Mouse (Mus musculus): Measurements from ENCODE around the gene Ssr3. TPM values are rescaled to one million over a fixed set of nuclear protein-coding genes. Genes with fewer than 3 reads are reported as not detected.

Gene Ssr3
- polyA plus RNA-seq, 1 experiment from 2014 or later: 306 TPM

DNA sequence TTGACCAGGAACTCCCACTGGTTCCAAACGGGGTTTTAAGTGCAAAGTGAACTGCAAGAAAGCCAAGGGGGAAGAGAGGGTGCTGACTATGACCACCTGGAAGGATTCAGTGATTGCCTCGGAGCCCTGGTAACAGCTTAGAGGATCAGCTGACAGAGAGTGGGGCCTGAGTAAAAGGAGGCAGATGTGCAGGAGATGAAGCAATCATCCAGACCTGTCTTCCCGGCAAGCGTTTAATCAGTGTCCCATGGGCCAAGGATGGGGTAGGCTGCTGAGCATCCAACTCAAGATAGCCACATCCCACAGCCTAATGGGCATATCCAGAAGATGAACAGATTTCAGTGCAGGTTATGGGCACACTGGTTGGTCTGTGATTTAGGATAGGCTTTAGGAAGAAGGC is 24.5 kb downstream of the Ssr3 start:
- Histone ChIP-seq H3K36me3 (peaks cover 39% of the 10 kb centered on the region), H3K4me1 (no peaks in the 10 kb centered on the region), H3K9ac (no peak overlapping the region), H3K9me3 (no peaks in the 10 kb centered on the region), H3K27ac (no peak overlapping the region), H3K4me3 (no peak overlapping the region), H3K27me3 (no peaks in the 10 kb centered on the region), H3K4me2 (no peak overlapping the region)
- 53% methylated on average over 4 of the region's 4 CpGs for WGBS
- no peak for ATAC-seq (ENCODE audit: insufficient number of reproducible peaks, low FRiP score, low TSS enrichment, low read depth)

DNA sequence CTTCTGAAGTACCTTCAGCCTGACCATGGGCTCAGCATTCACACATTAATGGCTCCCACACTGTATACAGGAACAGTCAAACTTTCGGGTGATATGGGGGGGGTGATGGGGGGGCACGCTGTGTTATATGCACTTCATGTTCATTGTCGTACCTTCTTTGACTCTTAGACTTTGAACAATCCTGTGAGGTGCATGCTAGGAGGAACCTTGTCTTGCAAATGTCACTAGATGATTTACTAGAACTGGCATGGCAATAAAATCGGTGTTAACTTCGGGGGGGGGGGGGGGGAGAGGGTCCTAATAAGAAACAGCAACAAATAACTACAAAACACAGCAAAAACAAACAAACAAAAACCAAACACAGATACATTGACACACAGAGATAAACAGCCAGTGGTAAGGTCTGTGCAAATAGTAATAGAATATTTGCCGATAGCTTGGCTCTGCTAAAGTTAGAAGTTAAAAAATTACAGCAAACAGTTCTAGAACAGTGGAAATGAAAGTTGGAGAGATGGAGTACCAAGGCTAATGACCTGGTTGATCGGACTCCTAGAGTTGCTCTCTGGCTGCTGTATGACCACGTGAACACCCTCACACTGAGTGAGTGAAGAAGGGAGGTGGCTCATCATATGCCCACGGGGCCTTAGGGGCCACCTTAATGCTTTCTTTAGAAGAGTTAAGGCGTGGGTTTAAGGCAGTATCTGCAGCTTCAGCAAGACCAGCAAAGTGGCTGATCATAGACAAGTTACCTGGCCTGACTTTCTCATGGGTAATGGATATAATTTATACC is 26.3 kb downstream of the Ssr3 start:
- no peak for ATAC-seq (ENCODE audit: insufficient number of reproducible peaks, low FRiP score, low TSS enrichment, low read depth)
- Histone ChIP-seq H3K9ac (no peak overlapping the region), H3K4me1 (no peaks in the 10 kb centered on the region), H3K4me3 (no peak overlapping the region), H3K27me3 (no peaks in the 10 kb centered on the region), H3K4me2 (no peak overlapping the region), H3K36me3 (peaks cover 22% of the 10 kb centered on the region), H3K27ac (no peak overlapping the region), H3K9me3 (no peaks in the 10 kb centered on the region)
- WGBS: 62% methylated on average over 10 of the region's 10 CpGs

DNA sequence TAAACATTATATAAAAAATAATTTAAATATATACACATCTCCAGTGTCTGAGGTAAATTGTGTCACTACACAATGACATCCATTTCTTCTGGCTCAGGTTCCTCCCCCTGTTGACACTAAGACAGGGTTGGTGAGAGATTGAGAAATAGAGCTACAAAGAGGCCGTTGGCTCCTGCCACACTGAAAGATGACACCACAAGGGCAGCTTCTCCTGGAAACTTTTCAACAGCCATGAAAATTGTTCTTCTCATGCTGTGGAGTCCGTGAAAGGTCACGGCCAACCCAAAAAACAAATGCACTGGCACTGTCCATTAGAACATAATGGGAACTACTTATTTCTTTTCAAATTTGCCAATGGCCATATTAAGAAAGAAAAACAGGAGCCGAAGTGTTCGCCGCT is 27.2 kb downstream of the Ssr3 start:
- Histone ChIP-seq H3K9me3 (no peaks in the 10 kb centered on the region), H3K4me2 (no peak overlapping the region), H3K36me3 (peaks cover 14% of the 10 kb centered on the region; the same call in 1 of the 2 replicates), H3K27ac (no peak overlapping the region), H3K4me3 (no peak overlapping the region), H3K27me3 (no peaks in the 10 kb centered on the region), H3K4me1 (no peaks in the 10 kb centered on the region), H3K9ac (no peak overlapping the region)
- 65% methylated on average over 6 of the region's 6 CpGs for WGBS
- ATAC-seq (ENCODE audit: insufficient number of reproducible peaks, low FRiP score, low TSS enrichment, low read depth): no peak

DNA sequence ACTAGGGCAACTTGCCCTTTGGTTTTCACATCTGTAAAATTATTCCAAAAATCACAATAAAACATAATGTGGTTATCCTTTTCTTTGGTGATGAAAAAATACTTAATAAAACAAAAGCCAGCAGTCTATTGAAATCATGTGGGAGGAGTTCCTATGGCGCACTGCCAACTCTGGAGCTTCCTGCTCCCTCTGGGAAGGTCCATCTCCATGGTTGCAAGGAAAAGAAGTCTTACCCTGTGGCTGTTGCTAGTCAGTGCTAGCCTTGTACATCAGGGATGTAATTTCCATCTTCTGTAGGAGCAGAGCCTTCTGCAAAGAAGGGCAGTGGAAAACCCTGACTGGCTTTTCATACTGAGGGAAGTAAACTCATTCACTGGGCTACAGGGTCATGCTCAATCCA is 29.0 kb downstream of the Ssr3 start:
- H3K4me2 ChIP-seq: no peak overlapping the region
- H3K9me3 ChIP-seq: no peaks in the 10 kb centered on the region
- ATAC-seq (ENCODE audit: insufficient number of reproducible peaks, low FRiP score, low TSS enrichment, low read depth): no peak
- no peak overlapping the region for H3K9ac ChIP-seq
- H3K27me3 ChIP-seq: no peaks in the 10 kb centered on the region
- H3K4me1 ChIP-seq: no peaks in the 10 kb centered on the region
- H3K36me3 ChIP-seq: peaks cover 9% of the 10 kb centered on the region; the same call in 1 of the 2 replicates
- H3K4me3 ChIP-seq: no peak overlapping the region
- WGBS: 87% methylated on average over 1 of the region's 1 CpGs
- no peak overlapping the region for H3K27ac ChIP-seq

DNA sequence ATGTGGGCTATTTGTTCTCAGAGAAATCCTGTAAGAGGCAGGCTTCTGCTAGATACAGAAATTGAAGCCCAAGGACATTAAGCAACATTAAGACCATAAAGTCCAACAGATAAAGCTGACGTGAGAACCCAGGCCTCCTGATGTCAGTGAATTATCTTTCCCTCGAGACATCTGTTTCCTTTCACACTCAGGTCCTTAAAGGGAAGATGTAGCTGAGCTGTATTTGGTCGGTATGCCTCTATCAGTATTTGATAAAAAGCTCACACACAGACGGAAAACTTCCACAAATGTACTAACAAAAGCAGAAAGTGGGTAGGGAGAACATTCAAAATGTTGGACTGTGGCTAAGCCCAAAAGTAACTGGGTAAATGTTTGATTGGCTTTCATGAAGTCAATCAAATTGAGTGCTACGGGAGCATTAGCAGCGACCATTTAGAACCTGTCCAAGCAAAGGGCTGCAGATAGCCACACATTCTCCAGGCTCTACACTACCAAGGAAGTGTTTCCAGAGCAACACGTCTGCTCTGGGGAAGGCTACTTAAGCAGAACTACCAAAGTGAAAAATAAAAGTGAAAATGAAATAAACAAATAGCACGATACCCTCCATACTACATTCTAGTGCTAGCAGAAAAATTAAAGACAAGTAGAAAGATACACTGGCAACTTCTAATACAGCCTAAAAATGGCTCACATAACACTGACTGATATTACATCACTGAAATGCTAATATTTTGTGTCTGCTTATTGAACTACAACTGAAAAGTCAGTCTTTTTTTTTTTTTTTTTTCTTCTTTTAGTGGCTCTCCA is 32.1 kb downstream of the Ssr3 start:
- Histone ChIP-seq H3K4me3 (no peak overlapping the region), H3K4me2 (no peak overlapping the region), H3K36me3 (no peaks in the 10 kb centered on the region), H3K27me3 (no peaks in the 10 kb centered on the region), H3K9me3 (no peaks in the 10 kb centered on the region), H3K9ac (no peak overlapping the region), H3K27ac (no peak overlapping the region), H3K4me1 (no peaks in the 10 kb centered on the region)
- no peak for ATAC-seq (ENCODE audit: insufficient number of reproducible peaks, low FRiP score, low TSS enrichment, low read depth)
- 62% methylated on average over 8 of the region's 8 CpGs for WGBS

DNA sequence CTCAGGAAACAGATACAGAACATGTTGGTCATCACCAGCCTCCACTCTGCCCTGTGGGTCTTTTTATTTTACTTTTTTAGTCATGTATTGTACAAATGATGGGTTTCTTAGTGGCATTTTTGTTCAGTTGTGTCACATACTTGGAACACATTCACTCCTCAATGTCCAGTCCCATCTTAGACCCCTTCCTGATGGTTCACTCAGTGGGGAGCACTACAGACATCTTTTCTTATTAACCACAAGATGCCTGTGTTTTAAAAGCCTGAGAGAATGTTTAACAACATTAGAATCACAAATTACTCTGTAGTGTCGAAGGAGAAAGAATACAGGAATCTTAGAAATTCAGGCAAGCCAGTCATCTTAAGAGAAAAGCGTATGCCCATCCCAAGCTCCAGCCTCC is 33.6 kb downstream of the Ssr3 start:
- Histone ChIP-seq H3K4me3 (no peak overlapping the region), H3K9me3 (no peaks in the 10 kb centered on the region), H3K9ac (no peak overlapping the region), H3K36me3 (no peaks in the 10 kb centered on the region), H3K4me1 (no peaks in the 10 kb centered on the region), H3K27ac (no peak overlapping the region), H3K27me3 (no peaks in the 10 kb centered on the region), H3K4me2 (no peak overlapping the region)
- WGBS: 79% methylated on average over 2 of the region's 2 CpGs
- no peak for ATAC-seq (ENCODE audit: insufficient number of reproducible peaks, low FRiP score, low TSS enrichment, low read depth)

DNA sequence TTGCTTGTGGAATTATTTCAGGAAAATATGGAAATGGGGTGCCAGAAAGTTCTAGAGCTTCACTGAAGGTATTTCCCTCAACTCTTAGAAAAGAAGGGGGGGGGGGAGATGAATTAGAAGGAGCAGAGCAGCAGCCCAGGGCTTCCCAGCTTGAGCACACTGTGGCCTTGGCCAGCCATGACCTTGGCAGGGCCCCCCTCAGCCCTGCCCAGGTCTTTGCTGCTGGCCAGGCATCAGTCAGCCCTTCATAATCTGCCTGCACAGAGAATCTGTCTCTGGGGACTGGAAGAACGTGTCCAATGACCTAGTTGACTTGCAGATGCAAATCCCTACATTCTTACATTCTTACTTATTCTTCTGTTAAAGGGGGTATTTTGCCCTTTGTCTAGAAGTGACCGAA is 34.1 kb downstream of the Ssr3 start:
- no peaks in the 10 kb centered on the region for H3K9me3 ChIP-seq
- ATAC-seq (ENCODE audit: insufficient number of reproducible peaks, low FRiP score, low TSS enrichment, low read depth): no peak
- H3K36me3 ChIP-seq: no peaks in the 10 kb centered on the region
- no peak overlapping the region for H3K27ac ChIP-seq
- H3K27me3 ChIP-seq: no peaks in the 10 kb centered on the region
- H3K4me2 ChIP-seq: no peak overlapping the region
- 63% methylated on average over 2 of the region's 2 CpGs for WGBS
- H3K4me1 ChIP-seq: no peaks in the 10 kb centered on the region
- H3K4me3 ChIP-seq: no peak overlapping the region
- H3K9ac ChIP-seq: no peak overlapping the region

DNA sequence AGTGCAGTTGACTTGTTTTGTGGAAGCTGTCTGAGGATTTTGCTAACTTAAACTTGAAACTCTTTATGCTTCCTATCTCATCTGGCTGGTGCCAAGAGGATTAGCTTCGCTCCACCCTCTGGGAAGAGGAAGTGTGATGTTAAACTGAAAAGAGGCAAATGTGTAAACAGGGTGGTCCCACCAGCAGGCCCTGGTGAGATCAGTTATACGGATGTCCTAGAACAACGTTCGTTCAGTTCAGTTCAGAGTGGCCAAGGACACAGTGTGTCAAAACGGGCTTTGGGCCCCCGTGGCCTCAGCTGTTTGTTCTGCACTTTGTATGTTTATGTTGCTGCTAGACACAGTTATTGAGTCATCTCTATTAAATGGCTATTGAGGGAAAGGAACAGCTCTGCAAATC is 36.9 kb downstream of the Ssr3 start:
- H3K4me1 ChIP-seq: no peaks in the 10 kb centered on the region
- no peaks in the 10 kb centered on the region for H3K36me3 ChIP-seq
- no peak overlapping the region for H3K9ac ChIP-seq
- H3K4me3 ChIP-seq: no peak overlapping the region
- no peak overlapping the region for H3K27ac ChIP-seq
- no peak for ATAC-seq (ENCODE audit: insufficient number of reproducible peaks, low FRiP score, low TSS enrichment, low read depth)
- H3K4me2 ChIP-seq: no peak overlapping the region
- H3K9me3 ChIP-seq: no peaks in the 10 kb centered on the region
- H3K27me3 ChIP-seq: no peaks in the 10 kb centered on the region
- WGBS: 69% methylated on average over 6 of the region's 6 CpGs

DNA sequence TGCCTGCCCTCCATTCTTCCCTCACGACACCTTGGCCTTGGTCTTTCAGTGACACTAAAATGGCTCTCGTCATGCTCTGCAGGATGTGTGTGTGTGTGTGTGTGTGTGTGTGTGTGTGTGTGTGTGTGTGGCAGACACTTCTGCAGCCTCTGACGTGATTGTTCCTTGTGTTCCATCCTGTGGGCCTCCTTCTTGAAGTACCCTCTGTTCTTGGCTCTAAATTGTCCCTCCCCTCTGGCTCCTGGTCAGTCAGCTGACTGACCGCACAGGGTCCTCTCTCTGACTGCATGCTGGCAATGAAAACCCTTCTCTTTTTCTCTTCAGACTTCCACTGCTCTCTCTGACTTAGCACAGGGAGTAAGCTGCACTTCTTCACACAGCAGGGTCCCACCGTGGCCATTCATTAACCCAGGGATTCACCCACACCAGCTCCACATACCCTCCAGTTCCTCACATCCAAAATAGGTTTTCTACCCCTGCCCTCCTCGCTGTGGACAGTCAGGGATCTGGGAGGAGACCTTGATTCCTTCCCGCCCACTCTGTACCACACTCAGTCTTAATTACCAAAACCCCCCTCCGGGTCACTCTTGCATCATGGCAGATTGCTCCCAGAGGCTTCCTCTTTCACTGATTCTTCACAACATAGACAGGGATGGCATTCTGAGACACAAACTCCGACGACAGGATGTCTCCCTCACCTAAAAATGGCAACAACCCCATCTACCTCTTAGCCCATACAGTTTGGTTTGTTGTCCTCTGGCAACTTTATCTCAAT is 39.0 kb downstream of the Ssr3 start:
- H3K36me3 ChIP-seq: no peaks in the 10 kb centered on the region
- no peak overlapping the region for H3K4me3 ChIP-seq
- 76% methylated on average over 10 of the region's 10 CpGs for WGBS
- no peak overlapping the region for H3K4me2 ChIP-seq
- no peak overlapping the region for H3K9ac ChIP-seq
- H3K4me1 ChIP-seq: no peaks in the 10 kb centered on the region
- no peak overlapping the region for H3K27ac ChIP-seq
- no peak for ATAC-seq (ENCODE audit: insufficient number of reproducible peaks, low FRiP score, low TSS enrichment, low read depth)
- no peaks in the 10 kb centered on the region for H3K9me3 ChIP-seq
- no peaks in the 10 kb centered on the region for H3K27me3 ChIP-seq

DNA sequence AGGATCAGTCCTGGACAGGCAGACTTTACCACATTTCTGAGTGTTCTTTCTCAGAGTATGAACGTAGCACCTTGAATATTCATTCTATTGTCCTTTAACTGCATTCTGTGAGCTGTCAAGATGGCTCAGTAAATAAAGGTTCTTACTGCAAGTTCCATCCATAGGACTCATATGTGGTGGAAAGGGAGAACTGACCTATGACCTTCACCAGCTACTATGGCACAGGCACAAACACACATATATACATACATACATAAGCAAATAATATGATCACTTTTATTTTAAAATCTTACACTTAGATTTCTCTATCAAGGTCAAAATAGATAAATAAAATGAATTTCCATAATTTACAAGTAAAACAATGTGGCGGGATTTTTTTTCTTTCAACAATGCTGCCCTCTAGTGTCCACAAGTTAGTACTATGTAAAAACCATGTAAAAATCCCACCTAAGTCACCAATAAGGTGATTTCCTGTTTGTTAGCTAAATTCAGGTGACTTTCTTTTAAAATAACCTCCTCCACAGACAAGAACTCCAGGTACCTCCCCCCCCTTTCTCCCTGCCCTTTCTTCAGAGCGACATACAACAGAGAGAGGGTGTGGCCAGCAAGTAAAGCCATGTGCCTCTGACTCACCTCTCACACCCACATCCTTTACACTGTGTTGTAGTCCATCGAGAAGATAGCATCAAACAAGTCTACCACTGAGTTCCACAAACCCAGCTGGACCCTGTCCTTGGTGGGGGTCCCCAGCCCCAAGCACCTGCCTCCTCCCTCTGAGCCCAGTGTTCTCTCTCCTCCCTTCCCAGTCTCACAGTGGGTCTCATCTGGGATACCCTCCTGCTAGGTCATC is 39.9 kb downstream of the Ssr3 start:
- Histone ChIP-seq H3K4me1 (no peaks in the 10 kb centered on the region), H3K27ac (no peak overlapping the region), H3K36me3 (no peaks in the 10 kb centered on the region), H3K27me3 (no peaks in the 10 kb centered on the region), H3K9me3 (no peaks in the 10 kb centered on the region), H3K9ac (no peak overlapping the region), H3K4me2 (no peak overlapping the region), H3K4me3 (no peak overlapping the region)
- WGBS: 43% methylated on average over 4 of the region's 4 CpGs
- no peak for ATAC-seq (ENCODE audit: insufficient number of reproducible peaks, low FRiP score, low TSS enrichment, low read depth)

DNA sequence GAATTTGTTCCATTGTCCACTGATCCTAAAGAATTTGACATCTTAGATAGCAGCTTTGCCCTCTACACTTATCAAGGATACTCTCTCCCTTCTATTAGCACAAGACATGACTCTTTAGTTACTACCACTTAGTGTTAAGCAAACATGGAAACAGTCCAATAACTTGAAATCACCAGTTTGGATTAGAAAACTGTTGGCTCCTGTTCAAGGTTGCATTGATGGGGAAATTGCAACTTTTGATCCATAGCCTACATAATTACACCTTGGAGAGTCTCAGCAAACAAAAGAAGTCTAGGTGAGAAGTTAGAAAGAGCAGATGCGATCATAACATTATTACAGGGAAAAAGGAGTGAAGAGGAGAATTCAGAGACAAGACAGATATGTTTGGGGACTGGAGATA is 46.2 kb downstream of the Ssr3 start:
- WGBS: 76% methylated on average over 1 of the region's 1 CpGs
- Histone ChIP-seq H3K4me3 (no peak overlapping the region), H3K4me1 (no peaks in the 10 kb centered on the region), H3K27me3 (no peaks in the 10 kb centered on the region), H3K36me3 (no peaks in the 10 kb centered on the region), H3K9ac (no peak overlapping the region), H3K9me3 (no peaks in the 10 kb centered on the region), H3K4me2 (no peak overlapping the region), H3K27ac (no peak overlapping the region)
- ATAC-seq (ENCODE audit: insufficient number of reproducible peaks, low FRiP score, low TSS enrichment, low read depth): no peak

All from limb, embryonic 15.5 days (tissue).